Mouse (Mus musculus) heart, embryonic 13.5 days (tissue): ENCODE results near the gene Krt39. TPM values are rescaled to one million over a fixed set of nuclear protein-coding genes. Genes with fewer than 3 reads are reported as not detected.

ENCODE experiments used
- ATAC-seq: fragments of 200-750 bp; cut with Nextera tagmentation; 2 replicates; pipeline ENCODE4 v1.8.0; 2017; ENCODE audit warnings: moderate TSS enrichment; ENCODE audit not compliant: insufficient number of reproducible peaks, low FRiP score, low TSS enrichment; ENCODE audit errors: extremely low read depth
- H3K27ac ChIP-seq: fragments of 300-500 bp; sonication (generic); replicated peaks from 2 replicates; pipeline ENCODE4 v1.5.1; 2015; ENCODE audit warnings: moderate library complexity, mild to moderate bottlenecking, inconsistent platforms
- H3K27me3 ChIP-seq: fragments of 300-500 bp; sonication (generic); replicated peaks from 2 replicates; pipeline ENCODE4 v1.6.1; 2015; ENCODE audit warnings: mild to moderate bottlenecking, inconsistent platforms
- H3K36me3 ChIP-seq: fragments of 300-500 bp; sonication (generic); 2 replicates; pipeline ENCODE4 v1.6.1; 2015; ENCODE audit warnings: mild to moderate bottlenecking, inconsistent platforms
- H3K4me1 ChIP-seq: fragments of 300-500 bp; sonication (generic); 2 replicates; pipeline ENCODE4 v1.6.1; 2015; ENCODE audit warnings: inconsistent platforms
- H3K4me2 ChIP-seq: fragments of 300-500 bp; sonication (generic); 2 replicates; pipeline ENCODE4 v1.6.1; 2015; ENCODE audit warnings: inconsistent platforms, mild to moderate bottlenecking, moderate library complexity
- H3K4me3 ChIP-seq: fragments of 300-500 bp; sonication (generic); 2 replicates; pipeline ENCODE4 v1.5.1; 2015; ENCODE audit warnings: moderate library complexity, mild to moderate bottlenecking, inconsistent platforms
- H3K9ac ChIP-seq: fragments of 300-500 bp; sonication (generic); 2 replicates; pipeline ENCODE4 v1.6.1; 2015; ENCODE audit warnings: inconsistent platforms, mild to moderate bottlenecking, moderate library complexity
- H3K9me3 ChIP-seq: fragments of 300-500 bp; sonication (generic); 2 replicates; pipeline ENCODE4 v1.6.1; 2016; ENCODE audit warnings: inconsistent platforms
- WGBS: fragments of 180-500 bp; shearing (Covaris S2); methylation state at CpG from one replicate; pipeline ENCODE4 v1.1.7; 2015; ENCODE audit warnings: mixed read lengths; 5-methylcytosine and 5-hydroxymethylcytosine counted together
- polyA plus RNA-seq: library from polyadenylated mRNA; unstranded; fragments of >200 nt; fragmentation: Nextera tagmentation; extraction: Ambion mirVana; gene quantifications from 2 replicates; pipeline ENCODE4 v1.2.1, GENCODE M21; 2015

Krt39 gene
- not detected in 2 replicates for polyA plus RNA-seq

DNA sequence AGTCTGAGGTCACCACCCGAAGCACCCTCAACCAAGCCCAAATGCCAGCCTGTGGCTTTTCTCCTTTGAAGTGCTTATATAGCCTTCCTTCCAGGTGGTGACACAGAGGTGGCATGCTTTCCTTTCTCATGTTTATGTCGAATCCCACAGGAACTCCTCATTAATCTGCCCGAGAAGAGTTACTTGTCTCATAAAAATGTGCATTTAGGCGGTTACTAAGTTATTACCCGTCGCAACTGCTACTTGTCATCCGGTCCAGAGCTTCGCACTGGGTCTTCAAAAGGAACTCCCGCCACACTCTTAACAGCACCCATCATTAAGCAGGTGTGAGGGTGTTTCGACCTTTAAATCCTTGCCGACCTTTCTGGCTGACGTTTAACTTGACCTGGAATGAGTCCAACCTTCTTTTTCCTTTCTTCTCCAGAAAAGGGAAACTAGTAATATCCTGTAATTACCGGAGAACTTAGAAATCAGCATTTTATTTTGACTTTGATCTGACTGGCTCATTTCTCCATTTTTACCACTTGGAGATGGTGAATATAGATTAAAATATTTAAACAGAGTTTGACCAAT lies at the start of gene Krt39:
Gene Krt39, minus strand, starts transcription at position 51 of the 573 bp plus-strand sequence.
- no peak for ATAC-seq
- Histone ChIP-seq H3K36me3 (no peaks in the 10 kb centered on the region), H3K9ac (no peak within 1 kb of the TSS), H3K9me3 (no peaks in the 10 kb centered on the region), H3K4me2 (no peak within 1 kb of the TSS), H3K27ac (no peak within 1 kb of the TSS), H3K27me3 (no peaks in the 10 kb centered on the region), H3K4me1 (no peaks in the 10 kb centered on the region), H3K4me3 (no peak within 1 kb of the TSS)
- WGBS: 73% methylated on average over 13 of the region's 13 CpGs

GRCm38 (mm10) chr11:99566530-99566929 lies 45.4 kb upstream of the Krt39 start, which contains the start of gene Krtap3-1:
Gene Krtap3-1 (minus strand): TSS chr11:99566630.
- no peaks in the 10 kb centered on the region for H3K36me3 ChIP-seq
- 86% methylated on average over 7 of the region's 7 CpGs for WGBS
- no peak within 1 kb of the TSS for H3K4me3 ChIP-seq
- H3K9me3 ChIP-seq: no peaks in the 10 kb centered on the region
- H3K9ac ChIP-seq: no peak within 1 kb of the TSS
- H3K27me3 ChIP-seq: no peaks in the 10 kb centered on the region
- no peak for ATAC-seq
- H3K4me2 ChIP-seq: no peak within 1 kb of the TSS
- H3K4me1 ChIP-seq: no peaks in the 10 kb centered on the region
- no peak within 1 kb of the TSS for H3K27ac ChIP-seq

- ATAC-seq: no peak
- 74% methylated on average over 6 of the region's 6 CpGs for WGBS
- H3K9me3 ChIP-seq: no peaks in the 10 kb centered on the region
- H3K4me2 ChIP-seq: no peak overlapping the region
- H3K27ac ChIP-seq: no peak overlapping the region
- H3K4me3 ChIP-seq: no peak overlapping the region
- H3K4me1 ChIP-seq: peaks cover 4% of the 10 kb centered on the region; the same call in 1 of the 2 replicates
- H3K27me3 ChIP-seq: no peaks in the 10 kb centered on the region
- H3K9ac ChIP-seq: no peak overlapping the region
- H3K36me3 ChIP-seq: no peaks in the 10 kb centered on the region
Observed at GRCm38 (mm10) chr11:99562580-99562979, 41.4 kb upstream of the Krt39 start.

DNA sequence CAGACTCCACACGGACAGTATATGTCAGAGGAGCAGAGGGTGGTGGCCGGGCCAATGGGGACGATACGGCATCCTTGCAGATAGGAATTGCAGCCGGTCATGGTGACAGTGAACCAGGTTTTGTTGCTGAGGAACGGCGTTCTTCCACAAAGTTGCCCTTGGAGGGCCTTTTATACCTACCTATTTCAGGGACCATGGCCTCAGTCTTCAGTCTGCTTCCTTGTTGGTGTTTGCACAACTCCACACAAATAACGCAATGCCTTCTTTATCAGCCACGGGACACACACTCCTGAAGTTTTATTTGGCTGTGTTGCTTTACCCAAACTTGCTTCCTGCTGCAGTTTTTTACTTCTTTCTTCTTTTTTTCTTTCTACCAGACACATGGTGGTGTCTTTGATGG lies 38.2 kb upstream of the Krt39 start, which contains the start of gene Gm11939:
Gene Gm11939, minus strand, starts transcription at position 101 of the 400 bp plus-strand sequence.
- H3K9ac ChIP-seq: no peak within 1 kb of the TSS
- no peaks in the 10 kb centered on the region for H3K9me3 ChIP-seq
- H3K27ac ChIP-seq: no peak within 1 kb of the TSS
- WGBS: 81% methylated on average over 9 of the region's 9 CpGs
- H3K36me3 ChIP-seq: no peaks in the 10 kb centered on the region
- no peak for ATAC-seq
- H3K4me2 ChIP-seq: no peak within 1 kb of the TSS
- H3K4me3 ChIP-seq: no peak within 1 kb of the TSS
- H3K27me3 ChIP-seq: no peaks in the 10 kb centered on the region
- peaks cover 4% of the 10 kb centered on the region; the same call in 1 of the 2 replicates for H3K4me1 ChIP-seq

GRCm38 (mm10) chr11:99557976-99558745 lies 37.0 kb upstream of the Krt39 start:
- no peak overlapping the region for H3K27ac ChIP-seq
- no peak for ATAC-seq
- no peaks in the 10 kb centered on the region for H3K36me3 ChIP-seq
- H3K27me3 ChIP-seq: no peaks in the 10 kb centered on the region
- 68% methylated on average over 3 of the region's 3 CpGs for WGBS
- no peak overlapping the region for H3K9ac ChIP-seq
- H3K4me3 ChIP-seq: no peak overlapping the region
- H3K9me3 ChIP-seq: no peaks in the 10 kb centered on the region
- no peak overlapping the region for H3K4me2 ChIP-seq
- peaks cover 4% of the 10 kb centered on the region; the same call in 1 of the 2 replicates for H3K4me1 ChIP-seq

- H3K36me3 ChIP-seq: no peaks in the 10 kb centered on the region
- H3K4me2 ChIP-seq: no peak within 1 kb of the TSS
- H3K9ac ChIP-seq: no peak within 1 kb of the TSS
- 62% methylated on average over 2 of the region's 2 CpGs for WGBS
- H3K27ac ChIP-seq: no peak within 1 kb of the TSS
- no peaks in the 10 kb centered on the region for H3K9me3 ChIP-seq
- ATAC-seq: no peak
- no peaks in the 10 kb centered on the region for H3K27me3 ChIP-seq
- no peak within 1 kb of the TSS for H3K4me3 ChIP-seq
- H3K4me1 ChIP-seq: peaks cover 4% of the 10 kb centered on the region; the same call in 1 of the 2 replicates
Observed at GRCm38 (mm10) chr11:99556753-99557152, 35.6 kb upstream of the Krt39 start, which contains the start of gene Krtap3-2. Gene Krtap3-2 (minus strand): TSS chr11:99556853.

DNA sequence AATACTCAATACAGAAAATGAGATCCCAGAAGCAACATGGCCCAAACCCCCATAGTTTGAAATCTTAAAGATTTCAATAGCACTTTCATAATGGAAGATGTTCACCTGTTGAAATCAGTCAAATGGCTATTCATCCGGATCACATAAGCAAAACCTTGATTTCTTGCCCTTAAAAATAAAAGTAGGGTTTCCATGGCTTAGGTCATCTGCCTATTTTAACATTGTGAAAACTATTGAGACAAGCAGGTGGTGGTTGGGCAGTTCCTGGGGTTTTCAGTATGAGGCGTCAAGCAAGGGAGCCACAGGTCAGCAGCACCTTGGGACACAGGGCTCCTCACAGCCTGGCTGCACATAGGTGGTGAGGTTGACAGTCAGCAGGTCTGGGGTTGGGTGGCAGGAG lies 35.1 kb upstream of the Krt39 start:
- Histone ChIP-seq H3K4me3 (no peak overlapping the region), H3K27me3 (no peaks in the 10 kb centered on the region), H3K9ac (no peak overlapping the region), H3K36me3 (no peaks in the 10 kb centered on the region), H3K27ac (no peak overlapping the region), H3K9me3 (no peaks in the 10 kb centered on the region), H3K4me1 (peaks cover 4% of the 10 kb centered on the region; the same call in 1 of the 2 replicates), H3K4me2 (no peak overlapping the region)
- ATAC-seq: no peak
- WGBS: 77% methylated on average over 2 of the region's 2 CpGs

GRCm38 (mm10) chr11:99550765-99551164 lies 29.6 kb upstream of the Krt39 start, which contains the start of gene Krtap3-3:
Gene Krtap3-3 (minus strand): TSS chr11:99550865.
- no peak within 1 kb of the TSS for H3K4me3 ChIP-seq
- H3K9me3 ChIP-seq: peaks cover 3% of the 10 kb centered on the region; the same call in 1 of the 2 replicates
- H3K27ac ChIP-seq: no peak within 1 kb of the TSS
- ATAC-seq: no peak
- no peaks in the 10 kb centered on the region for H3K36me3 ChIP-seq
- no peak within 1 kb of the TSS for H3K4me2 ChIP-seq
- H3K9ac ChIP-seq: no peak within 1 kb of the TSS
- H3K4me1 ChIP-seq: no peaks in the 10 kb centered on the region
- WGBS: 57% methylated on average over 4 of the region's 4 CpGs
- no peaks in the 10 kb centered on the region for H3K27me3 ChIP-seq

DNA sequence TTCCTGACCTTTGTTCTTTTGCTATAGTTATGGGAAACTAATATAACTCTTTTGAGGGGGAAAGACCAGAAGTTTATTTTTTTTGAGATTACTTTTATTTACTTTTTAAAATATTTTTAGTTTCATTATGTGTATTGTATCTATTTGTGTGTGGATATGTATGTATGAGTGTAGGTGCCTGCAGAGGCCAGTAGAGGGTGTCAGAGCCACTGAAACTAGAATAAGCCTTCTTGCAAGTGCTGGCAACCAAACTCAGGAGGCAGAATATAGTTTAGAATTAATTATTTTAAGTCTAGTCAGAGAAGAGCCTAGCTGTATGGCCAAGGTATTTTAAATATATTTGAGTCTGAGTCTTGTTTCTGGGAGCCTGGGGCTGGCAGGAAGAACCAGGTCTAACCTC lies 26.8 kb upstream of the Krt39 start:
- no peak overlapping the region for H3K4me3 ChIP-seq
- no peaks in the 10 kb centered on the region for H3K36me3 ChIP-seq
- H3K27ac ChIP-seq: no peak overlapping the region
- ATAC-seq: no peak
- H3K4me1 ChIP-seq: no peaks in the 10 kb centered on the region
- H3K27me3 ChIP-seq: no peaks in the 10 kb centered on the region
- H3K4me2 ChIP-seq: no peak overlapping the region
- no peak overlapping the region for H3K9ac ChIP-seq
- H3K9me3 ChIP-seq: peaks cover 3% of the 10 kb centered on the region; the same call in 1 of the 2 replicates

GRCm38 (mm10) chr11:99539721-99540120 lies 18.6 kb upstream of the Krt39 start:
- 49% methylated on average over 9 of the region's 9 CpGs for WGBS
- H3K9me3 ChIP-seq: no peaks in the 10 kb centered on the region
- peak overlapping the region; percentile 37 for H3K4me2 ChIP-seq
- no peaks in the 10 kb centered on the region for H3K36me3 ChIP-seq
- H3K27me3 ChIP-seq: no peaks in the 10 kb centered on the region
- no peak overlapping the region for H3K4me3 ChIP-seq
- H3K27ac ChIP-seq: no peak overlapping the region
- no peaks in the 10 kb centered on the region for H3K4me1 ChIP-seq
- no peak overlapping the region for H3K9ac ChIP-seq
- no peak for ATAC-seq

DNA sequence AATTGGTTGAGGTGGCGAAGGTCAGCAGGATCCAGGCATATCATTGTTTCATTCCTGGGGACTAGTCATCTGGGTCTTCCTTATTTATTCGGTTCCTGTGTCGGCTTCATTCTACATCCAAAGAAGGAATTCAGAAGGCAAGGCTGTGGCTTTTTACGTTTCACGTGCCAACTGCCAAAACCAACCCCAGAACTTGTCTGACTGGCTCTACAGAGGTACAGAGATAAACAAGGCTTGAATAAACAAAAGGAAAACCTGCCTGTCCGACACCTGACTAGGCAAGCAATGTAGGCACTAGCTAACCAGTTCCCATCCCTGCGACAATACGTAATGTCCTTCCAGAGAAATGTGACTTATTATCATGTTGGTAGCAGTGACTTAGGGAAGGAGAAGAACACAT lies 7.0 kb downstream of the Krt39 start:
- Histone ChIP-seq H3K27ac (no peak overlapping the region), H3K9ac (no peak overlapping the region), H3K4me3 (no peak overlapping the region), H3K9me3 (no peaks in the 10 kb centered on the region), H3K27me3 (no peaks in the 10 kb centered on the region), H3K4me2 (no peak overlapping the region), H3K4me1 (no peaks in the 10 kb centered on the region), H3K36me3 (no peaks in the 10 kb centered on the region)
- WGBS: 72% methylated on average over 8 of the region's 8 CpGs
- ATAC-seq: no peak
